In the genomic region with DNA sequence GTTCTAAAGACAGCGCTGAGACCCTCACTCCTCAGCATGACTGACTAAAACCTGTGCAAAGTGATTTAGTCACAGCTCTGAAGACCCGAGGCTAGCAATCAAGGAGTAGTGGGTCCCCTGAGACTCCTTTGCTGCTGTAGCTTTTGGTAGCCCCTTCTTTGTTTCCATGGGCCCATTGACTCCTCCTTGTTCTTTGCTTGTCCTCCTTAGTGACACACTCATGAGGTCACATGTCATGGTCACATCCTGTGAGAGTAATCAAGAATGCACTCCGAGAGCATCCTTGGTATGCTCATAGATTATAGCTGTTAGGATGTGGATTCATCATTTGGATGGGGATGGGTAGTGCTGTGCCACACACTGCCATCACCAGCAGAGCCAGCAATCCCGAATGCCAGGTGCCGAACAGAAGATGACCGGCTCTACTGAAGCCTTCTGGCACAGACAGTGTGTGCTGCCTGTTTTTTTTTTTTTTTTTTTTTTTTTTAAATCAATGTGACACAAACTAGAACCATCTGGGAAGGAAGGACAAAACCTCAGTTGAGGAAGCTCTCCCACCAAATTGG, we compare ENCODE assay signal across 12 mouse cellular contexts.
DNase-seq lines count a peak whose midpoint lies in the region; ATAC-seq lines count a peak whose summit lies in the region.
"Had no signal": no experiment of that assay in that cellular context is flagged by ENCODE, and none has a peak within 500 bp of the region (broad histone marks: within the 10 kb centered on the region; RNA-seq: fewer than 3 reads in every experiment).

No protein-coding gene starts in this region.

- DNase-seq in heart, postnatal 10 days: peak; percentile 10 to 14
- no peak for DNase-seq in heart, embryonic 10.5 days (ENCODE audit: low spot score)
- DNase-seq in lung, postnatal 10 days: peak; percentile 5
- DNase-seq in lung, postnatal 14 days: no peak
- peak; percentile 59 for DNase-seq in brain, adult 2 months (ENCODE audit: low read depth, low spot score)
- no peak for DNase-seq in layer of hippocampus, postnatal 10 days (ENCODE audit: low spot score in 2 of 2)
- DNase-seq: embryo, embryonic 11 days; liver, embryonic 13.5 days had no signal

- intact Hi-C loops in heart, postnatal 10 days (cut with DNase I): no loop called here

- WGBS in heart, embryonic 10.5 days: 81% methylated on average over 6 of the region's 6 CpGs
- WGBS in hindbrain, embryonic 15.5 days: 60% methylated on average over 6 of the region's 6 CpGs

- no peaks in the 10 kb centered on the region for H3K27me3 ChIP-seq in heart, embryonic 10.5 days (ENCODE audit: insufficient read depth, poor library complexity, severe bottlenecking)
- H3K27me3 ChIP-seq in hindbrain, embryonic 15.5 days: no peaks in the 10 kb centered on the region
- H3K27me3 ChIP-seq: heart, embryonic 12.5 days; liver, embryonic 13.5 days; midbrain, embryonic 15.5 days had no signal

- no peak overlapping the region for H3K9ac ChIP-seq in hindbrain, embryonic 15.5 days
- H3K9ac ChIP-seq: heart, embryonic 12.5 days; liver, embryonic 13.5 days; midbrain, embryonic 15.5 days had no signal

- no peak overlapping the region for H3K4me3 ChIP-seq in heart, embryonic 10.5 days
- no peak overlapping the region for H3K4me3 ChIP-seq in hindbrain, embryonic 15.5 days
- H3K4me3 ChIP-seq: heart, embryonic 12.5 days; liver, embryonic 13.5 days; midbrain, embryonic 15.5 days had no signal

- H3K4me1 ChIP-seq in heart, embryonic 10.5 days: peaks cover 48% of the 10 kb centered on the region
- peaks cover 42% of the 10 kb centered on the region for H3K4me1 ChIP-seq in hindbrain, embryonic 15.5 days (replicated peaks)

- no peaks in the 10 kb centered on the region for H3K36me3 ChIP-seq in heart, embryonic 10.5 days
- H3K36me3 ChIP-seq in hindbrain, embryonic 15.5 days: no peaks in the 10 kb centered on the region
- H3K36me3 ChIP-seq: heart, embryonic 12.5 days; liver, embryonic 13.5 days; midbrain, embryonic 15.5 days had no signal

- ATAC-seq in hindbrain, embryonic 15.5 days (ENCODE audit: low FRiP score, low read depth): peak; percentile 13; the same call in 1 of the 2 replicates
- ATAC-seq: inflammation-experienced regulatory T-cells, adult 6 months; midbrain, embryonic 15.5 days had no signal

- H3K4me2 ChIP-seq in hindbrain, embryonic 15.5 days: no peak overlapping the region
- H3K4me2 ChIP-seq: heart, embryonic 12.5 days; liver, embryonic 13.5 days; midbrain, embryonic 15.5 days had no signal

- no peaks in the 10 kb centered on the region for H3K9me3 ChIP-seq in heart, embryonic 10.5 days
- no peaks in the 10 kb centered on the region for H3K9me3 ChIP-seq in hindbrain, embryonic 15.5 days
- H3K9me3 ChIP-seq: heart, embryonic 12.5 days; liver, embryonic 13.5 days; midbrain, embryonic 15.5 days had no signal

- no peak overlapping the region for H3K27ac ChIP-seq in heart, embryonic 10.5 days
- H3K27ac ChIP-seq in hindbrain, embryonic 15.5 days (replicated peaks): no peak overlapping the region
- H3K27ac ChIP-seq: liver, embryonic 13.5 days; midbrain, embryonic 15.5 days had no signal

Comparison
In these comparisons a context has a peak if more than half of its experiments do, and no peak if none do; other contexts are left out.
1. DNase-seq: peak in heart, postnatal 10 days (2 of 2), lung, postnatal 10 days (single experiment) and brain, adult 2 months (single experiment); none in heart, embryonic 10.5 days (single experiment), lung, postnatal 14 days (single experiment) and layer of hippocampus, postnatal 10 days (0 of 2).